ENCODE assay signal across 5 mouse cellular contexts in the genomic region with DNA sequence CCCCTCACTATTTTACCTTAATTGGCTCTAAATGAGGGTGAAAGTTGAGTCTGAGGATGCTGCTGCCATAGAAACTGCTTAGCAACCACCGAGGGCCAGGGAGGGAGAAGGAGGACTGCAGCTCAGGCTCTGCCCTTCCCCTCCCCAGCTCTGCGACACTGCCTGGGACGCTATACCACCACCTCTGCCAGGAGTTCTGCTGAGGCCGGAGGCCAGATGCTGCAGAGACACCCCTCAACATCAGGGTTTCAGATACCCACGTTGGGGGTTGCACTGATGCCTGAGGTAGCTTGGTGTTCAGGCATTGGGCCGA. TPM values are rescaled to one million over a fixed set of nuclear protein-coding genes. Genes with fewer than 3 reads are reported as not detected.
"Had no signal": no experiment of that assay in that cellular context is flagged by ENCODE, and none has a peak within 500 bp of the region (broad histone marks: within the 10 kb centered on the region; RNA-seq: fewer than 3 reads in every experiment).

No protein-coding gene starts in this region.

RNA-seq across cellular contexts. Expression of a gene that starts 46.3 kb away (rescaled TPM):
- polyA plus RNA-seq: limb, embryonic 10.5 days; liver, embryonic 13.5 days; liver, postnatal 0 days; macrophage; myocyte had no signal
